Mouse (Mus musculus): ENCODE results near the gene Kcnk2.

The Kcnk2 gene

DNA sequence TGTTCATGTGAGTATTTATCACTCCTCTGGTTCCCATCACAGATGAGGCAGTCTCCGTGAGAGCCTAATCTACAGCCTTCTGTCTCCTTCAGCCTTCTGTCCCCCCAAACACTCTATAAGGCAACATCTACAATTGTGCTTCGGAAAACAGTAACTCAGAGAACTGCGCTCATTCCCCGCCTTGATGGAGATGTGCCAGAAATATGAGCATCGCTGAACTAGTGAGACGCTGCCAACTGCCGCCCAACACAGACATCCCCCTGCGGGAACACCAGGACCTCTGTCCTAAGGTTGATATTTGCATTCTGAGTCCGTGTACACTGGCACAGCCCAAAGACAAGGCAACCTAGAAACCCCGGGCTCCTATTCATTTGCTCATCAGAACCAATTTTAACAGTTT lies 183.0 kb downstream of the Kcnk2 start:
- Histone ChIP-seq H3K27me3 (ENCODE audit: insufficient read depth, low read length) (no peaks in the 10 kb centered on the region), H3K36me3 (ENCODE audit: insufficient read depth, low read length) (no peaks in the 10 kb centered on the region), H3K9me3 (ENCODE audit: low read length) (0 out of 2 replicates have a peak, but pooled peaks cover 8% of the 10 kb centered on the region), H3K4me3 (replicated peaks; ENCODE audit: low read length) (no peak overlapping the region), H3K4me1 (replicated peaks; ENCODE audit: low read depth, low read length) (no peaks in the 10 kb centered on the region)
- no peak for TF ChIP-seq NANOG (IDR thresholded peaks at IDR 0.05; ENCODE audit: borderline replicate concordance, low read length)
- no peak for TF ChIP-seq POU5F1 (IDR thresholded peaks at IDR 0.05; ENCODE audit: borderline replicate concordance, low read length)
- TF ChIP-seq CTCF (conservative IDR thresholded peaks at IDR 0.05; ENCODE audit: low read length): no peak

- Histone ChIP-seq H3K4me1 (replicated peaks; ENCODE audit: low read depth, low read length) (no peaks in the 10 kb centered on the region), H3K27me3 (ENCODE audit: insufficient read depth, low read length) (peaks cover 5% of the 10 kb centered on the region; the same call in 1 of the 2 replicates), H3K4me3 (replicated peaks; ENCODE audit: low read length) (no peak overlapping the region), H3K9me3 (ENCODE audit: low read length) (0 out of 2 replicates have a peak, but pooled peaks cover 8% of the 10 kb centered on the region), H3K36me3 (ENCODE audit: insufficient read depth, low read length) (no peaks in the 10 kb centered on the region)
- TF ChIP-seq POU5F1 (IDR thresholded peaks at IDR 0.05; ENCODE audit: borderline replicate concordance, low read length): no peak
- no peak for TF ChIP-seq NANOG (IDR thresholded peaks at IDR 0.05; ENCODE audit: borderline replicate concordance, low read length)
- no peak for TF ChIP-seq CTCF (conservative IDR thresholded peaks at IDR 0.05; ENCODE audit: low read length)
Observed at GRCm38 (mm10) chr1:189217751-189218564, 184.1 kb downstream of the Kcnk2 start.

GRCm38 (mm10) chr1:189215131-189215530 lies 186.9 kb downstream of the Kcnk2 start:
- no peaks in the 10 kb centered on the region for H3K36me3 ChIP-seq (ENCODE audit: insufficient read depth, low read length)
- H3K4me1 ChIP-seq (replicated peaks; ENCODE audit: low read depth, low read length): no peaks in the 10 kb centered on the region
- no peak overlapping the region for H3K4me3 ChIP-seq (replicated peaks; ENCODE audit: low read length)
- no peak for TF ChIP-seq POU5F1 (IDR thresholded peaks at IDR 0.05; ENCODE audit: borderline replicate concordance, low read length)
- TF ChIP-seq NANOG (IDR thresholded peaks at IDR 0.05; ENCODE audit: borderline replicate concordance, low read length): no peak
- no peak for TF ChIP-seq CTCF (conservative IDR thresholded peaks at IDR 0.05; ENCODE audit: low read length)
- peaks cover 5% of the 10 kb centered on the region; the same call in 1 of the 2 replicates for H3K27me3 ChIP-seq (ENCODE audit: insufficient read depth, low read length)
- peaks cover 14% of the 10 kb centered on the region; the same call in 1 of the 2 replicates for H3K9me3 ChIP-seq (ENCODE audit: low read length)

DNA sequence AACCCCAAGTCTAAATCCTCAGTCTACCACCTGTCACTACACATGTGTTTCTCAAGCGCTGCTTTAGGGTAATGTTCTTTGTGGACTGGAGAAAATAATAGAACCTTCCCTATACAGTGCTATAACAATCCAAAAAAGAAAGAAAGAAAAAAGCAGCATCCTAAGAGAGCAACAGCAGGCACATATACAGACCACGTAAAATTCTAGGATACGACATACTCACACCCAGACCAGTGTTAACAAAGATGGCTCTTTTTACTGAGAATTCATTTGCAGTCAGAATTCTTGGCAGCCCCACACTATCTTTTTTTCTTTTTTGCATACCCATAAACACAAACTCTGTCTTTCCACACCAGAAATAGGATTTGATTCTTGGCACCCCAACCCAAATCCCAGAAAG lies 187.6 kb downstream of the Kcnk2 start:
- peaks cover 5% of the 10 kb centered on the region for H3K4me1 ChIP-seq (replicated peaks; ENCODE audit: low read depth, low read length)
- no peak overlapping the region for H3K4me3 ChIP-seq (replicated peaks; ENCODE audit: low read length)
- no peaks in the 10 kb centered on the region for H3K36me3 ChIP-seq (ENCODE audit: insufficient read depth, low read length)
- peaks cover 14% of the 10 kb centered on the region; the same call in 1 of the 2 replicates for H3K9me3 ChIP-seq (ENCODE audit: low read length)
- peaks cover 5% of the 10 kb centered on the region; the same call in 1 of the 2 replicates for H3K27me3 ChIP-seq (ENCODE audit: insufficient read depth, low read length)
- TF ChIP-seq POU5F1 (IDR thresholded peaks at IDR 0.05; ENCODE audit: borderline replicate concordance, low read length): no peak
- no peak for TF ChIP-seq NANOG (IDR thresholded peaks at IDR 0.05; ENCODE audit: borderline replicate concordance, low read length)
- TF ChIP-seq CTCF (conservative IDR thresholded peaks at IDR 0.05; ENCODE audit: low read length): no peak

- peaks cover 11% of the 10 kb centered on the region for H3K4me1 ChIP-seq (replicated peaks; ENCODE audit: low read depth, low read length)
- peaks cover 5% of the 10 kb centered on the region; the same call in 1 of the 2 replicates for H3K27me3 ChIP-seq (ENCODE audit: insufficient read depth, low read length)
Observed at GRCm38 (mm10) chr1:189209715-189210108, 192.4 kb downstream of the Kcnk2 start.

DNA sequence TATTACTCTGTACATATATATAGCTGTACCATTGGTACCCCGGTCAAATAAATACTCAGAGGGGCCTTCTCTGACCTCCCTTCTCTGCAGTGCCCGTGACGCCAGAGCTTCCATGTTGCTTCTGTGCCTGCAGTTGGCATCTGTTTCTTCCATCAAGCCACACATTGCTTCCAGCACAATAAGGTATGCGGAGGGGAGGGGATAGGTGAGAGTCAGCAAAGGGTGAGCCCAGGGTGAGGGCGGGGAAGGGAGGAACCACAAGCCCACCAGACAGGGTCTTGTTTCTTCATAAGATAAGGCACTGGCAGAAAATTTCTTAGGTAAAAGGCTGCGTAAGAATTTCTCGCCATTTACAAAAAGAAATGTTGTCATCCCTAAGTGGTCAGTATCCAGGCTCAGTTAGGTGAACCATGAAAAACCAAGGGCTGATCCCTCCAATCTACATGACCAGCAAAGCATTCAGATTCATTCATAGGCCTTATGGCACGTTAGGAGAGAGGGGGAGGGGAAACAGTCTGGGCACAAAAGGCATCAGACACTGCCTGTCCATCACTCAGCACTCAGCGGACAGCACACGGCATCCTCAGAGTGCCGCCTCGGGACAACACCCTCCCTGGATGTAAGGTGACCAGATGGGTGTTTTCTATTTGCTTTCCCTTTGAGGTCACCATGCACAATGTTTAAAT lies 192.9 kb downstream of the Kcnk2 start:
- peaks cover 17% of the 10 kb centered on the region; the same call in 1 of the 2 replicates for H3K9me3 ChIP-seq (ENCODE audit: low read length)
- peaks cover 5% of the 10 kb centered on the region; the same call in 1 of the 2 replicates for H3K27me3 ChIP-seq (ENCODE audit: insufficient read depth, low read length)
- TF ChIP-seq POU5F1 (IDR thresholded peaks at IDR 0.05; ENCODE audit: borderline replicate concordance, low read length): no peak
- no peak for TF ChIP-seq CTCF (conservative IDR thresholded peaks at IDR 0.05; ENCODE audit: low read length)
- TF ChIP-seq NANOG (IDR thresholded peaks at IDR 0.05; ENCODE audit: borderline replicate concordance, low read length): no peak
- peak overlapping the region; percentile 49; the same call in 1 of the 2 replicates for H3K4me3 ChIP-seq (replicated peaks; ENCODE audit: low read length)
- peaks cover 11% of the 10 kb centered on the region for H3K4me1 ChIP-seq (replicated peaks; ENCODE audit: low read depth, low read length)
- H3K36me3 ChIP-seq (ENCODE audit: insufficient read depth, low read length): no peaks in the 10 kb centered on the region

More at GRCm38 (mm10) chr1:189209715-189210108, 192.4 kb downstream of the Kcnk2 start:
- TF ChIP-seq POU5F1 (IDR thresholded peaks at IDR 0.05; ENCODE audit: borderline replicate concordance, low read length) (no peak), NANOG (IDR thresholded peaks at IDR 0.05; ENCODE audit: borderline replicate concordance, low read length) (no peak), CTCF (conservative IDR thresholded peaks at IDR 0.05; ENCODE audit: low read length) (no peak)
- Histone ChIP-seq H3K36me3 (ENCODE audit: insufficient read depth, low read length) (no peaks in the 10 kb centered on the region), H3K9me3 (ENCODE audit: low read length) (peaks cover 12% of the 10 kb centered on the region; the same call in 1 of the 2 replicates), H3K4me3 (replicated peaks; ENCODE audit: low read length) (peak overlapping the region; percentile 49; the same call in 1 of the 2 replicates)

- no peaks in the 10 kb centered on the region for H3K36me3 ChIP-seq (ENCODE audit: insufficient read depth, low read length)
- H3K27me3 ChIP-seq (ENCODE audit: insufficient read depth, low read length): peaks cover 1% of the 10 kb centered on the region; the same call in 1 of the 2 replicates
- no peak overlapping the region for H3K4me3 ChIP-seq (replicated peaks; ENCODE audit: low read length)
- H3K4me1 ChIP-seq (replicated peaks; ENCODE audit: low read depth, low read length): peaks cover 11% of the 10 kb centered on the region
- H3K9me3 ChIP-seq (ENCODE audit: low read length): peaks cover 17% of the 10 kb centered on the region; the same call in 1 of the 2 replicates
- TF ChIP-seq POU5F1 (IDR thresholded peaks at IDR 0.05; ENCODE audit: borderline replicate concordance, low read length) (no peak), CTCF (conservative IDR thresholded peaks at IDR 0.05; ENCODE audit: low read length) (no peak), NANOG (IDR thresholded peaks at IDR 0.05; ENCODE audit: borderline replicate concordance, low read length) (no peak)
Observed at GRCm38 (mm10) chr1:189208605-189209004, 193.5 kb downstream of the Kcnk2 start.

- Histone ChIP-seq H3K27me3 (ENCODE audit: insufficient read depth, low read length) (no peaks in the 10 kb centered on the region), H3K4me1 (replicated peaks; ENCODE audit: low read depth, low read length) (no peaks in the 10 kb centered on the region), H3K36me3 (ENCODE audit: insufficient read depth, low read length) (no peaks in the 10 kb centered on the region), H3K9me3 (ENCODE audit: low read length) (peaks cover 6% of the 10 kb centered on the region), H3K4me3 (replicated peaks; ENCODE audit: low read length) (no peak overlapping the region)
- TF ChIP-seq CTCF (conservative IDR thresholded peaks at IDR 0.05; ENCODE audit: low read length) (no peak), NANOG (IDR thresholded peaks at IDR 0.05; ENCODE audit: borderline replicate concordance, low read length) (no peak), POU5F1 (IDR thresholded peaks at IDR 0.05; ENCODE audit: borderline replicate concordance, low read length) (no peak)
Observed at GRCm38 (mm10) chr1:189195758-189196157, 206.3 kb downstream of the Kcnk2 start.

Measured in E14TG2a.4 (cell line).